Mouse (Mus musculus): ENCODE measurements around the gene Foxj3. TPM values are rescaled to one million over a fixed set of nuclear protein-coding genes. Genes with fewer than 3 reads are reported as not detected.

Foxj3 gene
- polyA plus RNA-seq, 1 experiment from 2014 or later = 23.0 TPM

GRCm38 (mm10) chr4:119658731-119659130 is 121.9 kb downstream of the Foxj3 start, which contains the start of gene Guca2b:
Gene Guca2b (minus strand): TSS chr4:119658954.
- peaks cover 21 to 31% of the 10 kb centered on the region in 2 experiments for H3K4me1 ChIP-seq (ENCODE audit: control insufficient read depth in 2 of 2, insufficient read depth in 2 of 2, low read length in 2 of 2)
- H3K27ac ChIP-seq (replicated peaks in 1 of 2; ENCODE audit: control insufficient read depth in 1 of 2, insufficient read depth in 1 of 2, low read depth in 2 of 2, low read length in 2 of 2) = no peak within 1 kb of the TSS
- H3K27me3 ChIP-seq (ENCODE audit: control insufficient read depth, insufficient read depth, low read length) = no peaks in the 10 kb centered on the region
- WGBS = 96% methylated on average over 4 of the region's 4 CpGs
- no peak for ATAC-seq (ENCODE audit: insufficient number of reproducible peaks, insufficient read depth, low FRiP score, low read depth)
- no peaks in the 10 kb centered on the region for H3K9me3 ChIP-seq (ENCODE audit: control insufficient read depth, low read length)
- H3K9ac ChIP-seq (ENCODE audit: low read length) = no peak within 1 kb of the TSS
- H3K4me2 ChIP-seq (ENCODE audit: low read length) = no peak within 1 kb of the TSS
- no peaks in the 10 kb centered on the region for H3K36me3 ChIP-seq (ENCODE audit: control insufficient read depth, insufficient read depth, low read length)
- H3K4me3 ChIP-seq (ENCODE audit: control insufficient read depth in 1 of 2, insufficient read depth in 1 of 2, low read depth in 1 of 2, low read length in 2 of 2) = no peak within 1 kb of the TSS

- Histone ChIP-seq H3K9ac (ENCODE audit: low read length) (no peak overlapping the region), H3K36me3 (ENCODE audit: control insufficient read depth, insufficient read depth, low read length) (no peaks in the 10 kb centered on the region), H3K27me3 (ENCODE audit: control insufficient read depth, insufficient read depth, low read length) (no peaks in the 10 kb centered on the region), H3K4me1 (ENCODE audit: control insufficient read depth in 2 of 2, insufficient read depth in 2 of 2, low read length in 2 of 2) (peaks cover 21 to 31% of the 10 kb centered on the region in 2 experiments), H3K9me3 (ENCODE audit: control insufficient read depth, low read length) (no peaks in the 10 kb centered on the region), H3K27ac (replicated peaks in 1 of 2; ENCODE audit: control insufficient read depth in 1 of 2, insufficient read depth in 1 of 2, low read depth in 2 of 2, low read length in 2 of 2) (no peak overlapping the region), H3K4me2 (ENCODE audit: low read length) (no peak overlapping the region), H3K4me3 (ENCODE audit: control insufficient read depth in 1 of 2, insufficient read depth in 1 of 2, low read depth in 1 of 2, low read length in 2 of 2) (no peak overlapping the region)
- no peak for ATAC-seq (ENCODE audit: insufficient number of reproducible peaks, insufficient read depth, low FRiP score, low read depth)
- WGBS = 68% methylated on average over 8 of the region's 8 CpGs
Observed at GRCm38 (mm10) chr4:119660007-119660406, 123.2 kb downstream of the Foxj3 start.

- H3K9me3 ChIP-seq (ENCODE audit: control insufficient read depth, low read length) = no peaks in the 10 kb centered on the region
- peak overlapping the region; percentile 88 to 93 for H3K27ac ChIP-seq (replicated peaks in 1 of 2; ENCODE audit: control insufficient read depth in 1 of 2, insufficient read depth in 1 of 2, low read depth in 2 of 2, low read length in 2 of 2)
- H3K4me3 ChIP-seq (ENCODE audit: control insufficient read depth in 1 of 2, insufficient read depth in 1 of 2, low read depth in 1 of 2, low read length in 2 of 2) = no peak overlapping the region
- no peaks in the 10 kb centered on the region for H3K27me3 ChIP-seq (ENCODE audit: control insufficient read depth, insufficient read depth, low read length)
- H3K4me1 ChIP-seq (ENCODE audit: control insufficient read depth in 2 of 2, insufficient read depth in 2 of 2, low read length in 2 of 2) = peaks cover 27 to 42% of the 10 kb centered on the region in 2 experiments
- no peaks in the 10 kb centered on the region for H3K36me3 ChIP-seq (ENCODE audit: control insufficient read depth, insufficient read depth, low read length)
- ATAC-seq (ENCODE audit: insufficient number of reproducible peaks, insufficient read depth, low FRiP score, low read depth) = peak; percentile 83
- peak overlapping the region; percentile 6; the same call in 1 of the 2 replicates for H3K4me2 ChIP-seq (ENCODE audit: low read length)
- WGBS = 9% methylated on average over 4 of the region's 4 CpGs
- peak overlapping the region; percentile 46; the same call in 1 of the 2 replicates for H3K9ac ChIP-seq (ENCODE audit: low read length)
Observed at GRCm38 (mm10) chr4:119662151-119662550, 125.3 kb downstream of the Foxj3 start.

- peak overlapping the region; percentile 46; the same call in 1 of the 2 replicates for H3K9ac ChIP-seq (ENCODE audit: low read length)
- H3K27me3 ChIP-seq (ENCODE audit: control insufficient read depth, insufficient read depth, low read length) = no peaks in the 10 kb centered on the region
- peak overlapping the region; percentile 88 to 93 for H3K27ac ChIP-seq (replicated peaks in 1 of 2; ENCODE audit: control insufficient read depth in 1 of 2, insufficient read depth in 1 of 2, low read depth in 2 of 2, low read length in 2 of 2)
- ATAC-seq (ENCODE audit: insufficient number of reproducible peaks, insufficient read depth, low FRiP score, low read depth) = no peak
- 74% methylated on average over 7 of the region's 7 CpGs for WGBS
- no peak overlapping the region for H3K4me2 ChIP-seq (ENCODE audit: low read length)
- H3K4me1 ChIP-seq (ENCODE audit: control insufficient read depth in 2 of 2, insufficient read depth in 2 of 2, low read length in 2 of 2) = peaks cover 27 to 42% of the 10 kb centered on the region in 2 experiments
- H3K9me3 ChIP-seq (ENCODE audit: control insufficient read depth, low read length) = no peaks in the 10 kb centered on the region
- no peak overlapping the region for H3K4me3 ChIP-seq (ENCODE audit: control insufficient read depth in 1 of 2, insufficient read depth in 1 of 2, low read depth in 1 of 2, low read length in 2 of 2)
- no peaks in the 10 kb centered on the region for H3K36me3 ChIP-seq (ENCODE audit: control insufficient read depth, insufficient read depth, low read length)
Observed at GRCm38 (mm10) chr4:119662976-119663375, 126.2 kb downstream of the Foxj3 start.

- Histone ChIP-seq H3K27ac (replicated peaks in 1 of 2; ENCODE audit: control insufficient read depth in 1 of 2, insufficient read depth in 1 of 2, low read depth in 2 of 2, low read length in 2 of 2) (peak overlapping the region; percentile 88 to 93; a peak in 3 of 4 replicates), H3K4me3 (ENCODE audit: control insufficient read depth in 1 of 2, insufficient read depth in 1 of 2, low read depth in 1 of 2, low read length in 2 of 2) (no peak overlapping the region), H3K36me3 (ENCODE audit: control insufficient read depth, insufficient read depth, low read length) (no peaks in the 10 kb centered on the region), H3K4me1 (ENCODE audit: control insufficient read depth in 2 of 2, insufficient read depth in 2 of 2, low read length in 2 of 2) (peaks cover 27 to 42% of the 10 kb centered on the region in 2 experiments), H3K4me2 (ENCODE audit: low read length) (no peak overlapping the region), H3K9ac (ENCODE audit: low read length) (no peak overlapping the region), H3K9me3 (ENCODE audit: control insufficient read depth, low read length) (no peaks in the 10 kb centered on the region), H3K27me3 (ENCODE audit: control insufficient read depth, insufficient read depth, low read length) (no peaks in the 10 kb centered on the region)
- WGBS = 94% methylated on average over 14 of the region's 14 CpGs
- no peak for ATAC-seq (ENCODE audit: insufficient number of reproducible peaks, insufficient read depth, low FRiP score, low read depth)
Observed at GRCm38 (mm10) chr4:119663409-119664095, 126.7 kb downstream of the Foxj3 start.

- ATAC-seq (ENCODE audit: insufficient number of reproducible peaks, insufficient read depth, low FRiP score, low read depth) = no peak
- no peak overlapping the region for H3K27ac ChIP-seq (replicated peaks in 1 of 2; ENCODE audit: control insufficient read depth in 1 of 2, insufficient read depth in 1 of 2, low read depth in 2 of 2, low read length in 2 of 2)
Observed at GRCm38 (mm10) chr4:119665166-119665565, 128.4 kb downstream of the Foxj3 start.

GRCm38 (mm10) chr4:119666116-119666515 is 129.3 kb downstream of the Foxj3 start:
- Histone ChIP-seq H3K4me3 (ENCODE audit: control insufficient read depth in 1 of 2, insufficient read depth in 1 of 2, low read depth in 1 of 2, low read length in 2 of 2) (no peak overlapping the region), H3K9ac (ENCODE audit: low read length) (peak overlapping the region; percentile 5; the same call in 1 of the 2 replicates), H3K9me3 (ENCODE audit: control insufficient read depth, low read length) (no peaks in the 10 kb centered on the region), H3K27ac (replicated peaks in 1 of 2; ENCODE audit: control insufficient read depth in 1 of 2, insufficient read depth in 1 of 2, low read depth in 2 of 2, low read length in 2 of 2) (peak overlapping the region in 1 of 2 experiments; percentile 50; a peak in 2 of 4 replicates), H3K36me3 (ENCODE audit: control insufficient read depth, insufficient read depth, low read length) (no peaks in the 10 kb centered on the region), H3K4me2 (ENCODE audit: low read length) (no peak overlapping the region), H3K27me3 (ENCODE audit: control insufficient read depth, insufficient read depth, low read length) (no peaks in the 10 kb centered on the region), H3K4me1 (ENCODE audit: control insufficient read depth in 2 of 2, insufficient read depth in 2 of 2, low read length in 2 of 2) (peaks cover 26 to 42% of the 10 kb centered on the region in 2 experiments)
- no peak for ATAC-seq (ENCODE audit: insufficient number of reproducible peaks, insufficient read depth, low FRiP score, low read depth)
- WGBS = 28% methylated on average over 8 of the region's 8 CpGs

More at GRCm38 (mm10) chr4:119665166-119665565, 128.4 kb downstream of the Foxj3 start:
- peaks cover 27 to 42% of the 10 kb centered on the region in 2 experiments for H3K4me1 ChIP-seq (ENCODE audit: control insufficient read depth in 2 of 2, insufficient read depth in 2 of 2, low read length in 2 of 2)
- no peak overlapping the region for H3K9ac ChIP-seq (ENCODE audit: low read length)
- H3K36me3 ChIP-seq (ENCODE audit: control insufficient read depth, insufficient read depth, low read length) = no peaks in the 10 kb centered on the region
- no peaks in the 10 kb centered on the region for H3K9me3 ChIP-seq (ENCODE audit: control insufficient read depth, low read length)
- H3K27me3 ChIP-seq (ENCODE audit: control insufficient read depth, insufficient read depth, low read length) = no peaks in the 10 kb centered on the region
- H3K4me3 ChIP-seq (ENCODE audit: control insufficient read depth in 1 of 2, insufficient read depth in 1 of 2, low read depth in 1 of 2, low read length in 2 of 2) = no peak overlapping the region
- WGBS = 93% methylated on average over 2 of the region's 2 CpGs
- no peak overlapping the region for H3K4me2 ChIP-seq (ENCODE audit: low read length)

Data from heart, embryonic 14.5 days (tissue).